Mouse (Mus musculus): ENCODE data around the gene Rnf144b. TPM values are rescaled to one million over a fixed set of nuclear protein-coding genes. Genes with fewer than 3 reads are reported as not detected.
A peak's percentile ranks its signal among the peaks of the same experiment; 100 is the strongest.

The Rnf144b gene
- polyA plus RNA-seq, 1 experiment from 2014 or later, result 3.7 TPM

- Histone ChIP-seq H3K4me1 (replicated peaks; ENCODE audit: control insufficient read depth, insufficient read depth) (0 out of 2 replicates have a peak, but pooled peaks cover 2% of the 10 kb centered on the region), H3K4me3 (ENCODE audit: low read depth, low read length) (no peak overlapping the region), H3K36me3 (ENCODE audit: control insufficient read depth, insufficient read depth, low read length) (no peaks in the 10 kb centered on the region), H3K27me3 (ENCODE audit: control insufficient read depth, insufficient read depth, low read length) (no peaks in the 10 kb centered on the region), H3K9ac (ENCODE audit: low read length) (no peak overlapping the region), H3K9me3 (ENCODE audit: control insufficient read depth, low read length) (no peaks in the 10 kb centered on the region), H3K4me2 (replicated peaks; ENCODE audit: low read depth) (no peak overlapping the region), H3K27ac (replicated peaks) (no peak overlapping the region)
- no peak for DNase-seq (ENCODE audit: low spot score)
- TF ChIP-seq CTCF (IDR thresholded peaks at IDR 0.05; ENCODE audit: low read depth) (no peak), EP300 (optimal IDR thresholded peaks at IDR 0.05) (no peak)
- peak; percentile 47; the same call in 1 of the 2 replicates for ATAC-seq (ENCODE audit: low FRiP score, low TSS enrichment)
- WGBS, result 24% methylated on average over 13 of the region's 13 CpGs
These were observed 154.8 kb downstream of the Rnf144b start for GRCm38 (mm10) chr13:47277000-47277823.

GRCm38 (mm10) chr13:47277824-47278290 is 155.4 kb downstream of the Rnf144b start:
- H3K9ac ChIP-seq (ENCODE audit: low read length), result no peak overlapping the region
- no peak for ATAC-seq (ENCODE audit: low FRiP score, low TSS enrichment)
- 0 out of 2 replicates have a peak, but pooled peaks cover 2% of the 10 kb centered on the region for H3K4me1 ChIP-seq (replicated peaks; ENCODE audit: control insufficient read depth, insufficient read depth)
- TF ChIP-seq CTCF (IDR thresholded peaks at IDR 0.05; ENCODE audit: low read depth), result no peak
- no peak for TF ChIP-seq EP300 (optimal IDR thresholded peaks at IDR 0.05)
- no peaks in the 10 kb centered on the region for H3K36me3 ChIP-seq (ENCODE audit: control insufficient read depth, insufficient read depth, low read length)
- H3K4me2 ChIP-seq (replicated peaks; ENCODE audit: low read depth), result no peak overlapping the region
- no peaks in the 10 kb centered on the region for H3K9me3 ChIP-seq (ENCODE audit: control insufficient read depth, low read length)
- no peak overlapping the region for H3K4me3 ChIP-seq (ENCODE audit: low read depth, low read length)
- no peak for DNase-seq (ENCODE audit: low spot score)
- WGBS, result 34% methylated on average over 5 of the region's 5 CpGs
- no peaks in the 10 kb centered on the region for H3K27me3 ChIP-seq (ENCODE audit: control insufficient read depth, insufficient read depth, low read length)
- no peak overlapping the region for H3K27ac ChIP-seq (replicated peaks)

GRCm38 (mm10) chr13:47282221-47282620 is 159.8 kb downstream of the Rnf144b start:
- H3K4me2 ChIP-seq (replicated peaks; ENCODE audit: low read depth), result no peak overlapping the region
- H3K9ac ChIP-seq (ENCODE audit: low read length), result no peak overlapping the region
- no peaks in the 10 kb centered on the region for H3K4me1 ChIP-seq (replicated peaks; ENCODE audit: control insufficient read depth, insufficient read depth)
- ATAC-seq (ENCODE audit: low FRiP score, low TSS enrichment) (no peak), DNase-seq (ENCODE audit: low spot score) (no peak)
- WGBS, result 54% methylated on average over 3 of the region's 3 CpGs
- H3K9me3 ChIP-seq (ENCODE audit: control insufficient read depth, low read length), result no peaks in the 10 kb centered on the region
- H3K27me3 ChIP-seq (ENCODE audit: control insufficient read depth, insufficient read depth, low read length), result no peaks in the 10 kb centered on the region
- H3K36me3 ChIP-seq (ENCODE audit: control insufficient read depth, insufficient read depth, low read length), result no peaks in the 10 kb centered on the region
- no peak overlapping the region for H3K27ac ChIP-seq (replicated peaks)
- no peak overlapping the region for H3K4me3 ChIP-seq (ENCODE audit: low read depth, low read length)
- TF ChIP-seq EP300 (optimal IDR thresholded peaks at IDR 0.05), result no peak
- no peak for TF ChIP-seq CTCF (IDR thresholded peaks at IDR 0.05; ENCODE audit: low read depth)

- Histone ChIP-seq H3K27ac (replicated peaks) (no peak overlapping the region), H3K4me1 (replicated peaks; ENCODE audit: control insufficient read depth, insufficient read depth) (no peaks in the 10 kb centered on the region), H3K36me3 (ENCODE audit: control insufficient read depth, insufficient read depth, low read length) (no peaks in the 10 kb centered on the region), H3K4me3 (ENCODE audit: low read depth, low read length) (no peak overlapping the region), H3K9ac (ENCODE audit: low read length) (no peak overlapping the region), H3K27me3 (ENCODE audit: control insufficient read depth, insufficient read depth, low read length) (no peaks in the 10 kb centered on the region), H3K4me2 (replicated peaks; ENCODE audit: low read depth) (no peak overlapping the region), H3K9me3 (ENCODE audit: control insufficient read depth, low read length) (no peaks in the 10 kb centered on the region)
- no peak for TF ChIP-seq EP300 (optimal IDR thresholded peaks at IDR 0.05)
- TF ChIP-seq CTCF (IDR thresholded peaks at IDR 0.05; ENCODE audit: low read depth), result peak; percentile 98
- ATAC-seq (ENCODE audit: low FRiP score, low TSS enrichment) (peak; percentile 83), DNase-seq (ENCODE audit: low spot score) (peak; percentile 82)
- WGBS, result 42% methylated on average over 4 of the region's 4 CpGs
These were observed 166.0 kb downstream of the Rnf144b start for GRCm38 (mm10) chr13:47288449-47288848.

- WGBS, result 59% methylated on average over 8 of the region's 8 CpGs
- no peak overlapping the region for H3K9ac ChIP-seq (ENCODE audit: low read length)
- no peaks in the 10 kb centered on the region for H3K36me3 ChIP-seq (ENCODE audit: control insufficient read depth, insufficient read depth, low read length)
- no peak overlapping the region for H3K4me3 ChIP-seq (ENCODE audit: low read depth, low read length)
- no peaks in the 10 kb centered on the region for H3K9me3 ChIP-seq (ENCODE audit: control insufficient read depth, low read length)
- no peak overlapping the region for H3K4me2 ChIP-seq (replicated peaks; ENCODE audit: low read depth)
- TF ChIP-seq EP300 (optimal IDR thresholded peaks at IDR 0.05), result no peak
- no peak for TF ChIP-seq CTCF (IDR thresholded peaks at IDR 0.05; ENCODE audit: low read depth)
- DNase-seq (ENCODE audit: low spot score) (no peak), ATAC-seq (ENCODE audit: low FRiP score, low TSS enrichment) (no peak)
- no peaks in the 10 kb centered on the region for H3K4me1 ChIP-seq (replicated peaks; ENCODE audit: control insufficient read depth, insufficient read depth)
- H3K27ac ChIP-seq (replicated peaks), result no peak overlapping the region
- H3K27me3 ChIP-seq (ENCODE audit: control insufficient read depth, insufficient read depth, low read length), result no peaks in the 10 kb centered on the region
These were observed 174.0 kb downstream of the Rnf144b start for GRCm38 (mm10) chr13:47296465-47296864.

Other genes starting within 250 kb of the Rnf144b start
- gene Kif13a, start 192.8 kb upstream of the Rnf144b start, polyA plus RNA-seq (2015; fragmentation: Nextera tagmentation; extraction: Ambion mirVana), result 12.8 and 13.5 TPM in 2 replicates
- 3.6 and 3.8 TPM in 2 replicates for gene Nhlrc1, start 107.8 kb upstream of the Rnf144b start, polyA plus RNA-seq (2015; fragmentation: Nextera tagmentation; extraction: Ambion mirVana)
- gene Kdm1b, start 79.2 kb upstream of the Rnf144b start, polyA plus RNA-seq (2015; fragmentation: Nextera tagmentation; extraction: Ambion mirVana), result 10.1 and 11.1 TPM in 2 replicates
- 10.0 and 10.2 TPM in 2 replicates for gene Tpmt, start 77.9 kb upstream of the Rnf144b start, polyA plus RNA-seq (2015; fragmentation: Nextera tagmentation; extraction: Ambion mirVana)
- gene Dek, start 16.5 kb upstream of the Rnf144b start, polyA plus RNA-seq (2015; fragmentation: Nextera tagmentation; extraction: Ambion mirVana), result 114 and 133 TPM in 2 replicates

Measured in stomach, postnatal 0 days (tissue).